Mouse (Mus musculus) erythroblast, embryonic 14.5 days (primary cell): ENCODE data around the gene Ctcfl. TPM values are rescaled to one million over a fixed set of nuclear protein-coding genes. Genes with fewer than 3 reads are reported as not detected.

Source experiments
- H3K27me3 ChIP-seq: 2 replicates; pipeline ENCODE4 v1.6.1; 2012; ENCODE audit warnings: inconsistent platforms; ENCODE audit not compliant: control insufficient read depth
- H3K36me3 ChIP-seq: 2 replicates; pipeline ENCODE4 v1.6.1; 2012; ENCODE audit warnings: mild to moderate bottlenecking, inconsistent platforms; ENCODE audit not compliant: control insufficient read depth
- H3K4me1 ChIP-seq: 2 replicates; pipeline ENCODE4 v1.6.1; 2012; ENCODE audit warnings: inconsistent platforms; ENCODE audit not compliant: control insufficient read depth
- H3K4me3 ChIP-seq: replicated peaks from 2 replicates; pipeline ENCODE3; 2012; ENCODE audit warnings: moderate library complexity, mild to moderate bottlenecking, inconsistent platforms
- H3K9me3 ChIP-seq: 2 replicates; pipeline ENCODE4 v1.6.1; 2012; ENCODE audit warnings: low read length, inconsistent platforms, mixed read lengths; ENCODE audit not compliant: control insufficient read depth
- GATA1 ChIP-seq: IDR thresholded peaks from 2 replicates; pipeline ENCODE4 v1.6.1; 2012; ENCODE audit warnings: low read length, inconsistent platforms, mixed read lengths
- TAL1 ChIP-seq: IDR thresholded peaks from 3 replicates; pipeline ENCODE4 v1.6.1; 2012; ENCODE audit warnings: low read length, inconsistent platforms, mixed read lengths
- polyA plus RNA-seq: library from polyadenylated mRNA; stranded (reverse); fragments of >175 nt; gene quantifications from 2 replicates; pipeline ENCODE4 v1.2.3, GENCODE M21; 2012

Gene Ctcfl
- polyA plus RNA-seq, 1 experiment: not detected

GRCm38 (mm10) chr2:173089437-173089836 lies 29.9 kb downstream of the Ctcfl start:
- no peaks in the 10 kb centered on the region for H3K36me3 ChIP-seq
- H3K9me3 ChIP-seq: no peaks in the 10 kb centered on the region
- TF ChIP-seq TAL1 (no peak), GATA1 (no peak)
- peaks cover 5% of the 10 kb centered on the region; the same call in 1 of the 2 replicates for H3K4me1 ChIP-seq
- no peak overlapping the region for H3K4me3 ChIP-seq
- H3K27me3 ChIP-seq: no peaks in the 10 kb centered on the region

GRCm38 (mm10) chr2:173087405-173087804 lies 31.9 kb downstream of the Ctcfl start:
- no peak for TF ChIP-seq GATA1
- TF ChIP-seq TAL1: no peak

GRCm38 (mm10) chr2:173085763-173086162 lies 33.6 kb downstream of the Ctcfl start:
- H3K9me3 ChIP-seq: no peaks in the 10 kb centered on the region
- peaks cover 25% of the 10 kb centered on the region for H3K4me1 ChIP-seq
- TF ChIP-seq TAL1: no peak
- no peak for TF ChIP-seq GATA1
- H3K27me3 ChIP-seq: no peaks in the 10 kb centered on the region
- H3K4me3 ChIP-seq: no peak overlapping the region
- no peaks in the 10 kb centered on the region for H3K36me3 ChIP-seq

More at GRCm38 (mm10) chr2:173087405-173087804, 31.9 kb downstream of the Ctcfl start:
- H3K4me1 ChIP-seq: peaks cover 20% of the 10 kb centered on the region
- no peaks in the 10 kb centered on the region for H3K36me3 ChIP-seq
- no peak overlapping the region for H3K4me3 ChIP-seq
- no peaks in the 10 kb centered on the region for H3K9me3 ChIP-seq
- no peaks in the 10 kb centered on the region for H3K27me3 ChIP-seq

- Histone ChIP-seq H3K4me3 (no peak overlapping the region), H3K27me3 (no peaks in the 10 kb centered on the region), H3K4me1 (peaks cover 34% of the 10 kb centered on the region), H3K9me3 (no peaks in the 10 kb centered on the region), H3K36me3 (no peaks in the 10 kb centered on the region)
- TF ChIP-seq TAL1 (no peak), GATA1 (no peak)
Observed at GRCm38 (mm10) chr2:173084871-173085270, 34.5 kb downstream of the Ctcfl start.

- H3K9me3 ChIP-seq: no peaks in the 10 kb centered on the region
- H3K36me3 ChIP-seq: no peaks in the 10 kb centered on the region
- peaks cover 34% of the 10 kb centered on the region for H3K4me1 ChIP-seq
- peaks cover 2% of the 10 kb centered on the region; the same call in 1 of the 2 replicates for H3K27me3 ChIP-seq
- H3K4me3 ChIP-seq: no peak overlapping the region
- TF ChIP-seq TAL1 (no peak), GATA1 (no peak)
Observed at GRCm38 (mm10) chr2:173083712-173084475, 35.4 kb downstream of the Ctcfl start.

GRCm38 (mm10) chr2:173083106-173083505 lies 36.2 kb downstream of the Ctcfl start:
- TF ChIP-seq GATA1: no peak
- TF ChIP-seq TAL1: no peak
- Histone ChIP-seq H3K4me1 (peaks cover 32% of the 10 kb centered on the region), H3K9me3 (no peaks in the 10 kb centered on the region), H3K4me3 (no peak overlapping the region), H3K36me3 (no peaks in the 10 kb centered on the region), H3K27me3 (peaks cover 2% of the 10 kb centered on the region; the same call in 1 of the 2 replicates)

- Histone ChIP-seq H3K9me3 (no peaks in the 10 kb centered on the region), H3K36me3 (no peaks in the 10 kb centered on the region), H3K27me3 (peaks cover 2% of the 10 kb centered on the region; the same call in 1 of the 2 replicates), H3K4me1 (peaks cover 33% of the 10 kb centered on the region), H3K4me3 (no peak overlapping the region)
- TF ChIP-seq GATA1 (no peak), TAL1 (no peak)
Observed at GRCm38 (mm10) chr2:173082706-173083105, 36.6 kb downstream of the Ctcfl start.

- no peaks in the 10 kb centered on the region for H3K9me3 ChIP-seq
- H3K27me3 ChIP-seq: peaks cover 2% of the 10 kb centered on the region; the same call in 1 of the 2 replicates
- peaks cover 36% of the 10 kb centered on the region for H3K4me1 ChIP-seq
- H3K4me3 ChIP-seq: no peak overlapping the region
- H3K36me3 ChIP-seq: no peaks in the 10 kb centered on the region
- no peak for TF ChIP-seq GATA1
- no peak for TF ChIP-seq TAL1
Observed at GRCm38 (mm10) chr2:173080785-173081241, 38.5 kb downstream of the Ctcfl start.

- no peaks in the 10 kb centered on the region for H3K36me3 ChIP-seq
- TF ChIP-seq TAL1 (no peak), GATA1 (no peak)
- H3K27me3 ChIP-seq: peaks cover 2% of the 10 kb centered on the region; the same call in 1 of the 2 replicates
- no peaks in the 10 kb centered on the region for H3K9me3 ChIP-seq
- H3K4me1 ChIP-seq: peaks cover 36% of the 10 kb centered on the region
- no peak overlapping the region for H3K4me3 ChIP-seq
Observed at GRCm38 (mm10) chr2:173079766-173080549, 39.4 kb downstream of the Ctcfl start.
